Mouse (Mus musculus) yolk sac, embryonic 10.5 days (tissue): ENCODE results near the gene Antxr2.

Source experiments
- DNase-seq: peaks from one replicate; pipeline ENCODE4 v3.0.0-alpha.2; 2017; ENCODE audit warnings: low spot score

The Antxr2 gene

DNA sequence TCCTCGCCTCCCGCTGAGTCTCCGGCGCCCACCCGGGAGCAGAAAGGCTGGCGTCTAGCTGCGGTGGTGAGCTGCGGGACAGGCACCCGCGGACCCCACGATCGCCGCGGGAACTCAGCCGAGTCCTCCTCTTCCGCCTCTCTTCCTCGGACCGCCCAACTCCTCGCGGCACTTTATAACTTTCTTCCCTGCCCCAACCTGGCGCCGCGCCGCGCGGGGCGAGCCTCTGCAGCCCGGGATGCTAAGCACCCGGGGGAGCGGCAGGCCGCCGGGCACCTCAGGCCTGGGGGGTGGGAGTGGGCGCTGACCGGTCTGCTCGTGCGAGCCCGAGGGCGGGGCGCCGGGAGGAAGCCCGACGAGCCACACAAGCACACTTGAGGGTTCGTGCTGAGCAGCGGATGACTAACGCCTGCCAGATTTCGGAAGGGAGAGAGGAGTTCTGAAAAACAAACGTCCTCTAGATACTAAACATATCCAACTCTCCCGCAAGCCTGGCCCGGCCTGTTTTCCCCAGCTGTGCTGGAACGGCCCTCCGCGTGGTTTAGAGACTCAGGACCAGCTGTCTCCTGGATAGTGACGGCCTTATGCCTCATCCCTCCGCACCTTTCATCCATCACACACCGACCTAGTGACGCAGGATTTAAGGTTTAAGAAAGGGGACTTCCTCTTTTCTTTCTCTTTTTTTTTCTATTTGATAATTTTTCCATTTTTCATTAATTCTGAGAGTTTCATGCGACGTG is at the start of gene Antxr2:
Antxr2 (minus strand) TSS at position 142 of the 740 bp plus-strand sequence.
- DNase-seq, result peak; percentile 70

DNA sequence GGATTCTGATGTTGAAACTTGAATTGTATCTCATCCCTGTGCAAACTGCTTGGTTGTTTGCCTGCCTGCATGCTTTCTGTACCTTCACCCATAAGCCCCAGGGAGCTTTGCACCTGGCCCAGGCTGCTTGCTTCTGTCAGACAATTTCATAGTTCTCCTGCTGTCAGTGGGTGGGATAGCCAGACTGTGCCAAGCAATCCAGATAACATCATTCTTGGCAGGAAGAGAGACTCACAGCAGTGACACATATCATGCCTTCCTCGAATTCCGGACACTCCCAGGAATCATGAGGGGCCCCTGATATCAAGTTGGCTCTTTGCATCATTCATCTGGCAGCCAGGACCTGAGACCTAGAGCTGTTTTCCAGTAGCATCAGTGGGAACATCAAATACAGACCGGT is 45.8 kb upstream of the Antxr2 start:
- DNase-seq, result no peak

DNA sequence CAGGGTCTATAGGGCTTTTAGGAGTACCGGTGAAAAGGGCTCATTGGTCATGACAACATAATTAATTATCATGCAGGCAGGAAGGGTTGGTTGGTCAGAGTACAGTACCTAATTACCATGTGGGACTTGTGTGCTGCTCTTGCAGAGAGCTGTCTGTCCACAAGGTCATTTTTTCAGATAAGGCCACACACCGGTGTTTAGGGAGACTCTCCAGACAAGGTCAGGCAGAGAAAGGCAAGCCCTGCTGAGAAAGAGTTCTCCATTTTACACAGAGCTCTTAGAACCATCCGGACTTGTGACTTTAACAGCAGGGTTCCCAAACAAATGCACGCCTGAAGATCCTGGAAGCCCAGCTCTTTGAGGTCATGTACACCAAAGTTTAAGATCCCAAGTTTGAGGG is 38.3 kb upstream of the Antxr2 start:
- DNase-seq, result no peak

DNA sequence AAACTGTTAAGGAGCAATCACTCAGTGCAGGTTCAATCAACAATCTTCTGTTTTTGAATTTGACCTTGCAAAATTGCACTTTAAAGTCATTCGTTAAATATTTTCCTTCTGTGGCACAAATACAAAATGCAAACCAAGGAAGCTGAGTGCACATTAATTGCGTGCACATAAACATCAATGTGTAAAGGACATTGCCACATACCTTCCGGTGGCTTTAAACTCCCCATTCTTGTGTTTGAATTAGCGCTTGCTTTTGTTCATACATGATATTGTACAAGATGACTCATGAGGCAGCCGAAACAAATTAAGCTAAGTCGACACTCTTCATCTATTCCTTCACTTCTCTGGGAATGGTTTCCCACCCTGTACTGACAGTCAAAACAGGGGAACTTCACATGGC is 24.4 kb upstream of the Antxr2 start:
- DNase-seq, result no peak

DNA sequence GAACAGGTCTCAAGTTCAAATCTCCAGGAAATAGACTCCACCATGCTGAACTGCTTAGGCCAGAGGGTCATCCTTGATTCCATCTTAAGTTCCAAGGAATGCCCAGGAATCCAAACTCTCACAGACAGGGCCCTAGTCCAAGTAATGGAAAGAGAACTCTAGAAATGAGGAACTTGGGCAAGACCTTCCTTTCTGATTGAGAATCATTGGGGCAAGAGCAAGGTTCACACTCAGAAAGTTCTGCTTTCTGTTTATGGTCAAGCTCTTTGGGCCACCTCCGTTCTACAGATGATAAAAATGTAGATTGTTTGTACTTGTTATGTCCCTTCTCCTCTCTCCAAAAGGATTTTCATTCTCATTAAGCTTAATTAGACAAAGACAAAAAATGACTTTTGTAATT is 24.0 kb upstream of the Antxr2 start:
- DNase-seq, result no peak

DNA sequence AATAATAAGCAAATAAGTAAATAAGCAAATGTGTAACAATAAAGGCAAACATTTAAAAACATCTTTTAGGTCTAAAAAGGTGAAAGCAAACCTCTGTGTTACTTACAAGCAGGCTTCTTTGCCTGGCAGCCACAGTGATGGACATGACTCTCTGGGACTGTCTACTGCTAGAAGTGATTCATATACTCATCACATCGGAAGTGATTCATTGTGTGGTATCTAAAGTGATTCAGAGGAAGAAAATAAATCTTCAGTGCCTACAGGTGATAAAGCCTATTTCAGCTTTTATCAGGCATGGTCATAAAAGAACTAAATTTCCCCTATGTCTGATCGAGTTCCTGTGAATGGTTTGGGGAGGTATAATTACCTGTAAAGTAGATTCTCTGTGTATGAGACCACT is 4.1 kb upstream of the Antxr2 start:
- no peak for DNase-seq

DNA sequence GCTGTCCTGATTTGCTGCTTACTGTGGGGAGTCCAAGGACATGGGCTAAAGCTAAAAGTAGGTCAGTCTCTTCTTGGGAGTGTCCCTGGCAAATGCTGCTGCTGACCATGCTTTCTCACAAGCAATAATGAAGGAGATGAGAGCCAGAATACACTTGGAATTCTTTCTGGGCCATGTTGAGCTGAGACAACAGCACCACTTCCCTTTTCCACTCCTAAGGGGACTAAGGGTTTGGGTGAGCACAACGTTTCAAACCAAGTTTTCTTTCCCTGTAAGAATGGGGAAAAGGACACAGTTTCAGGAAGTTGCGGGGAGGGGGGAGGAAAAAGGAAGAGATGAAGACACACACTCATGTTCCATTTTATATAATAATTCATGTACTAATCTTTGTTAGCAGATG is 3.4 kb upstream of the Antxr2 start:
- DNase-seq, result no peak

DNA sequence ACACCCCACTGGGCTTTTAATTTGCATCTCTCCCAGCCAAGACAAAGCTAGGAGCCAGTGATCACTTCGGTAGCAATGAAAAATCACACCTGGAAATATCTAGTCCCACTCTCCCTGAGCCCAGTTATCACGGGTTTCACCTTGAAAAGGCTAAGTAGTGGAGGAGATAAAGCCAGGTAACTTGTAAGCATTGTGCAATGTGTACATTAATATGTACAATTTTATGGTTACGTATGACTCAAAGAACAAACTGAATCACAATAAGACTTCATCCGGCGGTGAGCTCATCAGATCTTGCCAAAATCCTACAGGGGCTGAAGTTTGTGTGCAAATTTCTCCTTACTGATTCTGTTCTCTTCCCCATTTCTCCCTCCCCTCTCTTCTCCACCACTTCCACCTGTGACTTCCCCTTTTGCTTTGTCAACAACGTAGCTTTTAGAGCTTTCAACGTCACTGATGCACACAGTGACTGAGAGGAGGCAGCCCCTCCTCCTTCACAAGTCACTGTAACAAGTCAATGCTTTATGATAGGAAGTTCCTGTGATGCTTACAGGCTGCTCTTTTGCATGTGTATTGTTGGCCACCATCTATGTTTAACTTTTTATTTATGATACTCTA is 2.1 kb upstream of the Antxr2 start:
- no peak for DNase-seq

DNA sequence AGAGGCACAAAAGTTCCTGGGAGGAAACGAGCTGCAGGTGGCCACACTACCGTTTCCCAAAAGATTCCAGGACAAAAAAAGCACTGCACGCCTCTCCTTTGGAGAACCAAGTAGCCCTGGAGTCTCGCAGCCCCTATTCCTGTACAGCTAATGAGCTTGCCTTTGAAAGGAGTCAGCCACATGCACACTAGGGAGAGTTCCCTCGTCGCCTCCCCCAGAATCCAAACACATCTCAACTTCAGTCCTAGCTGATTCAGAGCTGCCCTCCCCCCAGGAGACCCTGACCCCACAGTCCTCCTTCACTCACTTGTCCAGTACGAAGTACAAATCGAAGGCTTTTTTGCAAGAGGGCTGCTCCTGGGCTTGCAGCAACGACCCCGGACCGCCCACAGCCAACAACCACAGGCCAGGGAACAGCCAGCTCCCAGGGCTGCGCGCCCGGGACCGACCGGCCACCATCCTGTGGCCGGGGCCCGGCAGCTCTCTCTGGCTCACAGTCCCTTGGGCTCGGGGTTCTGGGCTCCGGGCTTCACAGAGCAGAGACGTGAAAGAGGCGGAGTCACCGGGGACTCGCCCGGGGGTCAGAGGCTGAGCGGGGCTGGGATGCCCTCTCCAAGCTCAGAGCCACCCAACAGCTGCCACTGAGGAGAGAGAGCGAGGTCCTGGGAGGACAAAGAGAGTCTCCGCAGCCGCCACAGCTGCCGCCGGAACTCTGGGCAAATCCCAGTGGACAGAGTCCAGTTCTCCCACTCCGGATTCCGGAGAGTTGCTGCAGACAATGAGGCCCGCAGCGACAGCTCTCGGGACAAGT is 547 bp downstream of the Antxr2 start:
- peak; percentile 81 for DNase-seq

DNA sequence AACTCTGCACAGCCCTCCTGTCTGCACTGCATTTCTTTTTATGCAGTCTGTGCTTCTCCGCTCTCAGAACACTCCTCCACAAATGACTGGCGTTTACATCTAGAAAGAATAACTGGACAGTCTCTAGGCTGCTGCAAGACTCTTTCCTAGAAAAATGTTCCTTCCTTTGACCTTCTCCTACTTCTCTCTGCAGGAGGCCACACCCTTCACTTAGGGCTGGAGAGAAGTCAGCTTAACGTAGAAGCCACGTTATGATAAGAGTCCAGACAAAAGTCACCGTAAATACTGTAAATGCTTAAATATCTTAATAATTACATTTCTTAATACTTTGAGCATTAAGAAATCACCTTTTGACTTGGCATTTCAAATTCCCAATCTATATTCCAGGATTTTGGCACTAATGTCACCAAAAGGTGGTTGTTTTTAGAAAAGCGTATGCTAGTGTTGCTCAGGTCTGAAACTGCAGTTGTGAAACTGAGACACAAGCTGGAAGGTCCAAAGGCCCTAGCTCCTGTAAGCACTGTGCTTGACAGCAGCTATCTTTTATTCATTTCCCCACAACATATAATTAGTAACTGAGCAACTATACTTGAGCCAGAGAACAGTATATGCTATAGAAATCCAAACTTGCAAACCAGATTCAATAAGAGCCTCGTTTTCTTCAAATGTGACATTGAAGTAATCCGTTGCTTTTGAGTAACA is 3.0 kb downstream of the Antxr2 start:
- DNase-seq, result peak; percentile 9

DNA sequence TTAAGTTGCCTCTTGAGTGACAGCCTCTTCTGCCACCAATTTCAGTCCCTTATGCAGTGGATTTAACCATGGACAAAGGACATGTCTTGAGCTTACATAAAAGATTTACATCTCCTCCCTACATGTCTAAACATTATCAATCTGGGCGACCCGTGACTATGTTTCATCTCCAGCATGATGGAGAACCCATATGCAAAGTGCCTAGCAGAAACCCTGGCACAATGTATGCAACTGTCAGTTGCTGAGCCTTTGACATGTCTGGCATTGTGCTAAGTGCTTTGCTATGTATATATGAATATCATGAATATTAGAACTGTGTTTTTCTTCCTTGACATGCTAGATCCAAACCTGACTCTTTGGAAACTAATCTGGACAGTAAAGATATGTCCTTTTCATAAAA is 4.9 kb downstream of the Antxr2 start:
- DNase-seq, result no peak

DNA sequence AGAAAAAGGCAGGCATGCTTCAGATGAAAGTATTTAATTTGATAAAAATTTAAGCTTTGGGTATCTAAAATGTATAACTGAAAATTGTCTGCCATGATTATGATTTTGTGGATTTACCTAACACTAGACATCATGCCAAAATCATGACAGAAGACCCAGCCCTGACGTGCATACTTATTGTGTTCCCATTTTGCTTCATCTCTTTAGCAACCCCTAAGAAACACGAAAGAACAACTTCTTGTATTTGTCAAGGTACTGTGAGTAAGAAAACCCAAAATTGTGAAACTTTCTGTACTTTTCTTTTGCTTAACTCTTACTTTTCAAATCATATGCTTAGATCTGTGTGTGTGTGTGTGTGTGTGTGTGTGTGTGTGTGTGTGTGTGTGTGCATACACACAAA is 6.3 kb downstream of the Antxr2 start:
- no peak for DNase-seq

DNA sequence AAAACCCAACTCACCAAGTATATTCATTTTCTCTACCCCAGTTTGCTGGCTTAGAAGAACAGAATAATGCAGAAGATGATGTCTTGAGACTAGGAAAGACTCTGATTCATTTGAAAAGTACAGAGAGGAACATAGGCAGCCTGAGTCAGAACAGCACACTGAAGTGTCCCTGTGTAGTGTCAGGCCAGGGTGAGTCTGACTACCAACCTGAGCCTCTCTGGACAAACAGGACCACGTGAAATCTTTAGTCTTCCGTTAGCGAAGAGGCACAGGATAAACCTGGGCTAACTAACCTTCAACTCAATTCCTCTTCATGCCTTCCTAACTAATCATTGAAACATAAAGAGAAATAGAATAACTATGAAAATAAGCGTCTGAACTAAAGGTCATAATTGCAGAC is 9.3 kb downstream of the Antxr2 start:
- no peak for DNase-seq

DNA sequence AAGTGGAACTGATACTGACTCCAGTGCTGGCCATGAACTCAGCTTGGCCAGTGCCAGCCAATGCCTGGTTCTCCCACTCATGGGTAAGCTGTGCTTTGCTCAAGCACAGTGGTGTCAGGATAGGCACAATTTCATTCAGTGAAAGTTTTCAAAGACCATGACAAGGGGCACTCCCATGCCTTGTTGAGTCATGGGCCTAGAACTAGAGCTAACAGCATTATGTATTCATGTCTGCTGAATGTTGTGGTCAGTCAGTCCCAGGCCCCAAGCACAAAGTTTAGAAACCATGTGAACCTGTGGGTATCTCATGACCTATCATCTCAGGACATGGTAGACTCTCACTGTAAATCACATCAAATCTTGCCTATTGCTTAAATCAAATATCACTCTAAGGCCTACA is 10.2 kb downstream of the Antxr2 start:
- DNase-seq, result no peak

DNA sequence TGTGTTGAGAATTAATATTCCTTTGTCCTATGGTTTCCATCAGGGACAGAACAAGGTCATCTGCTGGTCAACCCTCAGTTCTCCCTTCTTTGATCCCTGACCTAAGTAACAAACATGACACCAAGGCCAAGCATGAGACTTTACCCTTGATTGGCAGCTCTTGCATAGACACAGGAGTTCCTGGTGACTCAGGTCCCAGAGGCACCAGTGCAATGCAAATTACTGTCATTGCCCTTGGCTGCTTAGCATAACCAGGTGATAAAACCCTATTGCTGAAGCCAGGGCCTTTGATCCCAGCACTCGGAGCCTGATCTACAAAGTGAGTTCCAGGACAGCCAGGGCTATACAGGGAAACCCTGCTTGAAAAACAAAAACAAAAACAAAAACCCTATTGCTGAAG is 11.4 kb downstream of the Antxr2 start:
- no peak for DNase-seq

DNA sequence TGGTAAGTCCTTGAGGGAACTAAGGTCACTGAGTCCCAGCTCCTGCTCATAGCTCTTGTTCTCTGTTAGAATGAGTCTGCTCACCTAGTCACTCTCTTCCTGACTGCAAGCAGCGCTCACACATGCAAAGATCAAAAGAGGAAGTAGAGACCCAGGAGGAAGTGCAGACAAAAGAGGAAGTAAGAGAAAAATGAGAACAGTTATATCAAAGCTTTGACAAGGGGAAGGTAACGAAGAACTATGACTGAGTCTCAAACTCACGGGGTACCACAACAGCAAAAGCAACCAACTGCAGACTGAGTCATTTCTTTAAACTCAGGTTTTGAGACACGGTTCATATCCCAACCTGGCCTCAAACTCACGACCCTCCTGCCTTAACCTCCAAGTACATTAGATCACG is 12.7 kb downstream of the Antxr2 start:
- no peak for DNase-seq

DNA sequence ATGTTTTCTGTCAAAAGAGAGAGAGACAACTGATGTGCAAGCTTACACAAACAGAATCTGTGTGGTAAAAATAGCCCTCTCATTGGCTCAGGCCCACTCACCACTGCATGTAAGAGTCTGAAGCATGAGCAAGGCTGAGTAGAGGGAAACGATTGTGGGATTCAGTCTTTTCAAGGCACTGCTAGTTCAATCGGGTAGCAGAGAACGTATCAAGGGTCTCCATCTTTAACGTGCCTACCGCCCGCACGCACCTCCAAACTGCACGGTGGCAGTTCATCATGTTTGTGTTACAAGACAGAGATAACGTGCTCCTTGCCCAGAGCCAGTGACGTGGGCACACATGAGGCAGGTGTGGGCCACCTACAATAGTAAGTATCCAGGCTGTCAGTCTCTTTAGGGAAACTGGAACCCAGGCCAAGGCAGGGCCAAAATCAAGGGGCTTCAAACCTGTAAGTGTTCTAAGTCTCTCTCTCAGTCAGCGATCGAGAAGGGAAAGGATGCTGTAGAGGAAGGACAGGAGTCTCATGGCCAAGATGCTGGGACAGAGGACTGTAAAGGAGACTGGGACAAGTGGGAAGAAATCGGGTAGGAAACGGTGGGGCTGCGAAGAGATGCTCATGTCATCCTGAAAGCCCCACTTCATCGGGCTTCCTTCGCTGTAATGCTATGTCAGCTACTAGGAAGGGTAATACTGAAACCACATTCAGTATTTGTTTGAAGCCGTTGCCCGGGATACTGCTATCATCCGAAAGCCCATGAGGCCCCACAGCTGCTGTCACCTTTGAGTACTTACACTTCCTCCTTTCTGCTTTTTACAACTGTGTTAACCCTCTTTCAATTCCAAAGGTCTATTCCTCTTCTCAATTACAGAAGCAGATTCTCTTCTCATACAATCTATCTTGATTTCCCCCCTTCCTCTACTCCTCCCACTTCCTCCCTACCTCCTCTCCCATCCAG is 14.3 kb downstream of the Antxr2 start:
- DNase-seq, result no peak

DNA sequence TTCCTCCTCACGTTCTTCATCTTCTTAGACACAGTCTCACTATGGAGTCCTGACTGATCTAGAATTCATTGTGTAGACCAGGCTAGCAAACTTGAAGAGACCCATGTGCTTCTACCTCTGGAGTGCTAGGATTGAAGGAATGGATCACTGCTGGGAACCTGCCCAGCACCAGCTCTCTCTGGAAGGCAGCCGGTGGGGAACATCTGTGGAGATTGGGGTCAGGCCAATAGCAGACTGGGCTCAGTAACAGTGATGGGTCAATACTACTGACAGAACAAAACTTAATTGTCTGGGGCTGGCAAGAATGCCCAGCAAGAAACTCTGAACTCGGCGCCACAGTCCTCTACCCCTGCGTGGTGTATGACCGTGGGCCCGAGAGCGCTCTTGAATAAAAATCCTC is 25.1 kb downstream of the Antxr2 start:
- DNase-seq, result no peak

DNA sequence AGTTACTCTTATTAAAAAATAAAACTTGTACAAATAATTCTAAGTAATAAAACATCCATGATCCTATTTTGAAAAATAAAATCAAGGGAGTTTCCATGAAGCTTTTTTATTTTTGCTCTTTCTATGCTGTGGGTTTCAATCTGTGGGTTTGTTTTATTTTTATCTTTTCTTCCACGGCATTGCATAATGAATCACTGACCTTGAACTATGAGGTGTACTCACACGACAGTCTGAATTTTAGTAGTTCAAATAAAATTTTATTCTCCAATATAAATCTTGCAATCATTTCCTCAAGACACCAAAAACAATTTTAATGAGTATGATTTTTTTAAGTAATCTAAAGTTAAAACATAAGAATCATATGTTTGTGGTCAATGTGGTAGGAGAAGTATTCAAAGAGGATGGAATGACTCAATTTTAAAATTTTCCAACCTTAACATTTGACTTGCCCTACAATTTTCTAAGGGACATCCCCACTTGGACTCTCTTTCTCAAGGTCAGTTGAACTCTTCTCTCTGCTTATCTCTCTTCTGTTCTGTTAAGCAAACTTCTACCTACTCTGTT is 31.5 kb downstream of the Antxr2 start:
- DNase-seq, result no peak

DNA sequence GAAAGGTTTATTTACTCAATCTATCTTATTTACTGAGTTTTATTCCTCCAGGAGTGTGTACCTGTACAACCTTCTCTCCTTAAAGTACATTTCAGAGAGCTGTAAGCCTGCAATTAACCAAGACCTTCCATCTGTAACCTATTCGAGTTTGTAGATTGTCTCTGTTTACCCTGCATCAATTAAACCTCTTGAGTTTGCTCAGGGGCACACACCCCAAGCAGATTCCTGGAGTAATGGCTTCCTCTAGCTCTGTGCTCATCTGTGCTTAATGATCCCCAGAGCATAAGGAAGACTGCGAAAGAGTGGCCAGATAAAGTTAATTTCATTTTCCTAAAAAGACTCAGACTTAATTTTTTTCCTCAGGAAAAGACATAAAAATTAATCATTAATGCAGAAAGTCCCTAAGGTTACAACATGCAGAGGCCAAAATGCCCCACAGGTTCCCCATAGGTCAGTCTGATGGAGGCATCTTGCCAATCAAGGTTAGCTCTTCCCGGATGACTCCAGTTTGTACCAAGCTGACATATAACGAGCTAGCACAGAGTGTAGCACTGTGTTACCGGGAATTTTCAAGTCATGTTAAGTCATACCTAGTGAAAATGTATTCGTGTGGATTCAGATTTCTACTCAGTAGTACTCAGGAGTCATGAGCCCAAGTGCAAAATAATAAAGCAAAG is 34.2 kb downstream of the Antxr2 start:
- no peak for DNase-seq

DNA sequence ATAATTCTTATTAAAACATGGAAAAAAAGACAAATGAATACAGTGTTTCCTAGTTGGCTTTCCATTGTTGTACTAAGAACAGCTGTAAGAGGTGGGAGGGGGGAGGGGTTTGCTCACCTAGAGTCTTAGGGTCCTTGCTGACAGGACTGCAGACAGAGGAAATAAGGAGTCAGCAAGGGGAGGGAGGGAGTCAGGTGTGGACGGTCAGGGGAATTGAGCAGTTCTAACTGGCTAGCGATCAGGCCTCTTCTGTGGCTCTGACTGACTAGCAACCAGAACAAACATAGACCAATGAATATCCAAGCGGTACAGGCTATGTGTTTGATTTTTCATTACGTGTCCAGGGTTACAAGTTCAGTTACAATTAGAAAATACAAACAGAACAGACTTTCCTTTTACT is 35.0 kb downstream of the Antxr2 start:
- DNase-seq, result no peak
